Mouse (Mus musculus) hematopoietic stem cell, adult 5-6 weeks (primary cell): Measurements from ENCODE around the gene B4galt5. TPM values are rescaled to one million over a fixed set of nuclear protein-coding genes. Genes with fewer than 3 reads are reported as not detected.
"Not testable (repeated sequence)": the region's sequence is repeated elsewhere in the genome, so short reads cannot be mapped to it uniquely, and the experiment has no call there.

Experiments
- ATAC-seq, 2 experiments: fragments of 125-278 bp in 1 of 2; replicated peaks in 1 of 2; 2 replicates each; pipeline ENCODE4 v1.8.0; 2016 to 2017; ENCODE audit warnings: inconsistent platforms in 2 of 2, mild to moderate bottlenecking in 2 of 2, moderate number of reproducible peaks in 2 of 2, low read depth in 1 of 2, moderate TSS enrichment in 1 of 2; ENCODE audit not compliant: low FRiP score in 2 of 2, poor library complexity in 2 of 2, severe bottlenecking in 2 of 2, insufficient read depth in 1 of 2, low TSS enrichment in 1 of 2
- total RNA-seq: library from RNA; stranded (forward); fragments of 172-1452, 232-1000 nt; gene quantifications from 2 replicates; pipeline ENCODE4 v1.2.3, GENCODE M21; 2017

The B4galt5 gene
- total RNA-seq, result 9.9 and 21.1 TPM in 2 replicates

DNA sequence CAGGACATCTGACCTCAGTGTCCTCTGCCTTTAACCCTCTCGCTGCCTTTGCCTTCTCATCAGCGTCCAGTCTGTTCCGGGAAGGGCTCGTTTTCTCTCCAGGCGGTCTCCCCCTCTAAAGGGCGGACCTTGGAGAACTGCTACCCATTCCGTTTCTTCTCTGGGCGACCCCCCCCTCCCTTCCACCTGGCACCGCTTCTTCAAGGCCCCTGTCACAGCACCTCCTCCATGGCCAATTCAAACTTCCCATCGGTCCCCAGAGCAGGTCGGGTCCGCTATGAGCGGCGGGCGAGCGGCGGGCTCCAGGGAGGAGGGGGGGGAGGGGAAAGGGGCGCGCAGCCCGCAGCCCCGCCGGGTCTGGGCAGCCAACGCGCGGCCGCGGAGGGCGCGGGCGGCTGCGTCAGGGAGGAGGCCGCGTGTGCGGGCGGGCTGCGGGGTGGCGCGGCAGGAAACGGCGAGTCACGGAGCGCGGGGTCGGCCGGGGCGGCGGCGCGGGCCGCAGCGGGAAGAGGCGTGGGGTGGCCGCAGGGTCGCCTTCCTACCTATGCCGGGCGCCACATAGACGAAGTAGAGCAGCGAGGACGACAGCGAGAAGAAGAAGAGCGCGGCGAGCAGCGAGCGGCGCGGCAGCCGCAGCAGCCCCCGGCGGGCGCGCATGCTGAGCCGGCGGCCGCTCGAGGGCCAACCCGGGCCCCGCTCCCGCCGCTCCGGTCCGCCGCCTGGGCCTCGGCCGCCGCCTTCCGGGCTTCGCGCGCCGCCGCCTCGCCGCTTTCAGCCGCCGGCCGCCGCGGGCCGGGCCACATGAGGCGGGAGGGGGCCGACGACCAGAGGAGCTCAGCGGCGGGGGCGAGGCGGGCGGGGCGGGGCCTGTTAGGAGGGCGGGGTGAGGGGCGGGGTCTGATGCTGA, at the start of gene B4galt5:
Gene B4galt5, minus strand, starts transcription at position 808 of the 907 bp plus-strand sequence.
- ATAC-seq, result no peak

DNA sequence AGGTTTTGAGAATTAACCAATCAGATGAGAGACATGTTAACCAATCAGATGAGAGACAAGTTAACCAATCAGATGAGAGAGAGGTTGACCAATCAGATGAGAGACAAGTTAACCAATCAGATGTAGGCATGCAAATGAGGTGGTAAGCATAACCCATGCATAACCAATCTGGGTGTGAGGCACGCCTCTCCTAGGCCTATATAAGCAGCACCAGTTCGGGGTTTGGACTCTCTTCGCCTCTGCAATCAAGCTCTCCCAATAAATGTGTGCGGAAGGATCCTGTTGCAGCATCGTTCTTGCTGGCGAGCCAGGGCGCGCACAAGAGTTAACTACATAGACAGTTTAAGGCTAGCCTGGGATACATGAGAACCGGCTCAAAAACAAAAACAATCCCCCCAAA, 47.4 kb upstream of the B4galt5 start:
- not testable (repeated sequence) for ATAC-seq

DNA sequence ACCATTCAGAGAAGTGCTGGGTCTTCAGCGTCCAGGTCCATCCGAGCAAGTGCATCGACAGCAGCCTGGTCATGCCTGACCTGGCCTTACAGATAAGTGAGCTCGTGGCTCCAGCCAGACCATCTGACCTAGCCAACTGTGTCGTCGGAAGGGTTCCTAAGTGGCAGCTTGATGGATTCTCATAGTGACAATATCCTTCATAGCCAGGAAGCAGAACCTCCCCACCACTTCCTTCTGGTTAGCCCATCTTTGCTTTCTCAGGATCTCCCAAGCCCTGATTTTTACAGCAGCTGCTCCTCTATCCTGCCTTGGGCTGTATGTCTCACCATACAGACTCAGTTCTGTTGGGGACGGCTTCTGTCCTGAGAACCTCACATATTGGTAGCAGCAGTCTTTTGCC, 45.4 kb upstream of the B4galt5 start:
- ATAC-seq, result peak in 1 of 2 experiments; percentile 25; a peak in 1 of 4 replicates

DNA sequence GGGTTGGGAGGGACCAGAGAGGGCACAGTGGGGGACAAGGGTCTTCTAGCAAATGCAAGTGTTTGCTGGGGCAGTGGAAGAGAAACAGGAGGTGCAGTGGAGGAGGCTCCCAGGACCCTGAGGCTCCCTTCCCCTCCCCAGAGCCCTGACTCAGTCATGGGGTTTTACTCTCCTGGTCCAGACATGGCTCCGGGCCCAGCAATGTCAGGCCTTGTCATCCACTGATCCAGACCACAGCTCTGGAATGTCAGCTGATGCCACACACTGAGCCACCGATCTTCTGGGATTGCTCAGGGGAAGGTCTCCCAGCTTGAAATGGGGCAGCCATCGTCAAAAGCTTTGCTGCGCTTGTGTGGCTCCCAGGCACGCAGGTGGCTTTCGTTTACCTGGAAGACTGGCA, 38.0 kb upstream of the B4galt5 start:
- ATAC-seq, result no peak

DNA sequence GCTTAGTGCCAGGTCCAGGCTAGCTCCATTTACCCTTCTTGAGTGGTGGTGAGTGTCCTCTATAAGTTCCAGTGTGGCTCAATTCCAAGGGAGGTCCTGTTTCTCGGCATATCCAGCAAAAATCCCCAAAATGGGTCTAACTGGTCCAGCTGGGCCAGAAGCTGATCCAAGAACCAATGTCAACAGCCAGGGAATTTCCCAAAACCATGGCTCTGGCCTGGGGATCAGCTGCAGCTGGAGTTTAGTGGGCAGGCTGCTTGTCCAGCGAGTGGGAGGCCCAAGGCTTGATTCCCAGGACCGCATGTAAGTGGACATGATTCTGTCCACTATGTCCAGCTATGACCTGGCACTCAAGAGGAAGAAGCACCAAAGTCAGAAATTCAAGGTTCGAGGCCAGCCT, 37.5 kb upstream of the B4galt5 start:
- ATAC-seq, result no peak

DNA sequence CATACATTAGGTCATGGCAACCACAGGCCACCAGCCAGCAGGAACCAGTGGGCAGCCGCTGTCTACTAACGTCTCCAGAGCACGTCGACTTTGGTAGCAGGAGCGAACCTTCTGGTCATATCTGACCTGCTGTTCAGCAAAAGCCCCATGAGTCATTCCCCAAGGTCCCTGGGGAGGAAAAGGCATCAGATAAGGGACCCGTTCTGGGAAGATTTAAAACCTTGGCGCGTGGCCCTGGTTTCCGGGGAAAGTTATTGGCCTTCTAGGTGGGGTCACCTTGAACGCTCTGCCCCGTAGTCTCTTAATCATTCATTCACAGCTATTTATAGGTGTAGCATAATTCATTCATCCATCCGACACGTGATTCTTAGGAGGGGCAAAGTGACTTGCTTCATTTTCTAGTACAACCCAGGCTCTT, 34.7 kb upstream of the B4galt5 start:
- ATAC-seq, result peak in 1 of 2 experiments; percentile 54; a peak in 2 of 4 replicates

DNA sequence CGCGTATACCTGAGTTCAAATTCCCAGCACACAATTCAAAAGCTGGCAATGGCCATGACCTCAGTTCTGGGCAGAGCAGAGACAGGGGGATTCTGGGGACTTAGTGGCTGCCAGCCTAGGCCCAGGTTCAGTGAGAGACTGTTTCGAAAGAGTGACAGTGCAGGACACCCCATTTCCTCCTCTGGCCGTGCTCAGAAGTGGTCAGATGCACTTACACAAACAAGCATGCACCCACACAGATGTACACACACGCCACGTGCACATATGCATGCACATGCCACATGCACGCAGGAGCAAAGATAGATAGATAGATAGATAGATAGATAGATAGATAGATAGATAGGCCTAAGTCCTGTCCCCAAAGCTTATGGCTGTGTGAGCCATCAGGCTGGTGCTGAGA, 33.4 kb upstream of the B4galt5 start:
- 0 out of 4 replicates have a peak, but pooled peaks of 1 of the 2 experiments have one; percentile 8 for ATAC-seq

DNA sequence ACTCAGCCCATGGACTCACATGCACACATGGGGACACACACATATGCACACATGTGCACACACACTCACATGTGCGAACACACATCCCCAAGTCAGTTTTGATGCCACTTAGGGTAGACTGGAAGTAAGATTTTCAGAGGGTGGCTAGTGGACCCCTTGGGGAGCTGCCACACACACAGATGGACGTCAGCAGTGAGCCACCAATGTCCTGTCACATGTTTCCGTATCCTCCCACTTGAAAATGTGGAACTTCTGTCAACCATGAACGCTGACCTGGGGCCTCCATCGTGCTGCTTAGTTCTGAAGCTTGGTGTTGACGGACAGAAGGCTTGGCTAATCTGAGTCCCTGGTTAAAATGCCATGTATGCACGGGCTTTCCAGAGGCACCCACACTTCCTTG, 32.6 kb upstream of the B4galt5 start:
- ATAC-seq, result peak; percentile 79 to 81

DNA sequence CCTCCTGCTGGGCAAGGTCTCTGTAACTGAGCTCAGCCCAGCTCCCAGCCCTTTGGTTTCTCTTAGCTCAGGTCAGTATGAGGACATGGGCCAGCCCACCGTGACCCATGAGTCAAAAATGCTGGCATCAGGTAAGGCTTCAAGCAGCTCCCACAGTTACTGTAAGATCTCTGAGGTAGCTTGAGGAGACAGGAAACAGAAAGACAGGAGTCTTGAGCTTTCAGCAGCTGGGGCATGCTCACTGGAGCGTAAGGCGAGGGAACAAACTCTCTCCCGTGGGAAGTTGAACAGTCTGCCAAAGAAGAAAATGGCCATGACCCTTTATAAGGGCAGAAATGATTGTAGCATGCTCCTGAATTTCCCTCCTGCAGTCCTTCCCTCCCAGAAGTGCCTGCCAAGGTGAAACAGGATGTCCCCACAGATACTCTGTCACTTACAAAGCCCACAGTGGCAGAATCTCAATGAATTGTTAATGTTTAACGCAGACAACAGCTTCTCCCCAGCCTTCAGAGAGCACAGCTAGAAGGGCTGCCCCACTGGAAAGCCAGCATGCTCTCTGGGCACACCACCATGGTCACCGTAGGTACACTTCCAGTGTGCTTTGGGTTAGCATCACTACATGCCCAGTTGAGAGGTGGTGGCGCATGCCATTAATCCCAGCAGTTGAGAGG, 31.8 kb upstream of the B4galt5 start:
- no peak for ATAC-seq

DNA sequence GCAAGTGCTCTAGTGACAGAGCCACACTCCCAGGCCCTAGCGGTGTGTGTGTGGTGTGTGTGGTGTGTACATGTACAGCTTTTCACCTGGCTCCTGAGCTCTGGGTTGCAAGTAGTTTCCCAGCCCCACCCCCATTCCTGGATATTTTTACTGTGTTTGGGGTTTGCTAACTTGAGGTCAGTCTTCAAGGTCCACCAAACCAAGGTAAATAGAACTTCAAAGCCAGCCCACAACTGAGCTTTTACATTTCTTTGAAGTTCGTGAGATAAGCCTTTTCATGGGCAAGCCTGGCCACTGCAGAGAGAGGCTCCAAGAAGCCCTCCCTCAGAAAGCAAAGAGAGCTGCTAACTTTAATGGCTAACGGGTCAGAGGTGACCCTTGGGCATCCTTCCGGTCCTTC, 30.0 kb upstream of the B4galt5 start:
- no peak for ATAC-seq

DNA sequence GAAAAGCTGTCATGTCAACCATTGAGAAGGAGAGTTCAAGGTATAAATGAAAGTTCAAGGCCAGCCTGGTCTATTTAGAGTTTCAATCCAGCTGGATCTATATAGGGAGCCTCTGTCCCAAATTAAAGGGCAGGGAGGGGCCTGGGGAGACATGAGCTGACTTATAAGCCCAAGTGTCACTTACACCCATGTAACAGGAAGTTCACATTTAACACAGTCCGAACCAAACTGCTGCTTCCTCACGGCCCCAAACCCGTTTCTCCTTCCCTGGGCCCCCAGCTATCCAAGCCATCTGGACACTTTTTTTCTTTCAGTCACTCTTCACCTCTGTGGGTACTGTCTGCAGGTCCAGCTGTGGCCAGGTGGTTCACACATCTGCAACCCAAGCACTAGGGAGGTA, 28.7 kb upstream of the B4galt5 start:
- ATAC-seq, result 0 out of 4 replicates have a peak, but pooled peaks of 1 of the 2 experiments have one; percentile 14

DNA sequence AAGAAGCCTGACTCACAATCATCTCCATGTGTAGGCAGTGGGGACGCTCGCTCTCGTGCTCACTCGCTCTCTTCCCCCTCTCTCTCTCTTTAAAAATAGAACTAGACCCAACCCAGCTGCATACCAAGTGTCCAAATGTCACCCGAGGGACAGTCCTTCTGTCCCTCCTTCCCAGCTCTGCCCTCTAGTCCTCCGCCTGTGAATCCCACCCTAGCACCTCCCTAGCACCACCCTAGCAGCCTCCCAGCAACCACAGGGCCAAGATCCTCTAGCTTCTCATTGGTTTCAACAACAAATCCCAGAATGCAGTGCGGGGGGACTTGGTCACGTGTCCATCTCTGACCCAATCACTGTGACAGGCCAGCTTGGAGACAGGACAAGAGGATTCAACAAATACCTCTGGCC, 27.2 kb upstream of the B4galt5 start:
- no peak for ATAC-seq

DNA sequence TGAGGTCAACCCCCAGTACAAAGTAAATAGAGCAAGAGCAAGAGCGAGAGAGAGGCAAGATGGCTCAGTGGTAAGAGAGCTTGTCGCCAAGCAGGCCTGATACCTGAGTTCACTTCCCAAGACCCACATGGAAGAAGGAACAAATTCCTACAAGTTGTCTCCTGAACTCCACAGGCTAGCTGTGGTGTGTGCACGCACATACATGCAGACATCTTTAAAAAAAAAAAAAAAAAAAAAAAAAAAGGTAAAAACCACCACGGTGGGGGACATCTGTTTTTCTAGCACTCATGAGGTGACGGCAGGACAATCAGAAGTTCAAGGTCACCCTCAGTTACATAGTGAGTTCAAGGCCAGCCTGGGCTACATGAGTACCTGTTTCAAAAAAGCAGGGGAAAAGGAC, 26.7 kb upstream of the B4galt5 start:
- ATAC-seq, result no peak

DNA sequence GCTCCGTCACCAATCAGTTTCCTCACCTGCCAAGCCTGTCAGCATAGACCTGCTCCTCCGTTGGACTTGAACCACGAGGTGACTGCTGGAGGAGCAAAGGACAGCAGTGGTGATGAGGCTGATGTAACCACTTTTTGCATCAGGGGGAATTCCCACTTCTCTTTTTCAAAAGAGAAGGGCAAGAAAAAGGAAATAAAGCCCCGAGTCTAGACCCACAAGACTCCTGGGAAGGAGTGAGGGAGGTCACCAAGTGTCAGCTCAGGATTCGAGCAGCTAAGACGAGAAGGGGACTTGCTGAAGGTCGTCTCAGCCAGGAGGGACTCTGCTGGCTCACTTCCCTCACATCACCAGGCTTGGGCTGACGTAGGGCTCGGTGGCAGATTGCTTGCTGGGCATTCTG, 26.2 kb upstream of the B4galt5 start:
- peak; percentile 60 to 70 for ATAC-seq

DNA sequence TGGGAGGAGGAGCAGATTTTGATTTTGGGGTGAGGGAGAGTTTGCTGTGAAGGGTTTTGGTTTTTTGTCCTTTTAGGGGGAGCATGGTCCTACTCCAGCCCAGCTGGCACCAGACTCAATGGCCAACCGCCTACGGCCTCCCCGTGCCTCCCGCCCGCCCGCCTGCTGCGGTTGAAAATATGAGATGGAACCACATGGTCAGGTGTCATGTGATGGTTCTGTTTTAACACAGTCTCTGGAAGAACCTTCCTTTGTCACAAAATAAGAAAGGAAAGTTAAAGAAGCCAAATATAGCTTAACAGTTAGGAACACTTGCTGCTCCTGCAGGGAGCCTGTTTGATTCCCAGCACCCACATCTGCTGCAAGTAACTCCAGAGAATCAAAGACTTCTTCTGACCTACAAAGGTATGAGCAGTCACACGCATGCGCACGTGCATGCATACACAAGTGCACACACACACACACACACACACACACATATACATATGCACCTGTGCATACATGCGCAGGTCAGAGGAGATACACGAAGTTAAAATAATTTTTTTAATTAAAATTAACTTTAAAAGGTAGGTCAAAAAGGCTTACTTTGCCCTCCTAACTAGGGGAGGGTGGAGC, 25.3 kb upstream of the B4galt5 start:
- ATAC-seq, result no peak

DNA sequence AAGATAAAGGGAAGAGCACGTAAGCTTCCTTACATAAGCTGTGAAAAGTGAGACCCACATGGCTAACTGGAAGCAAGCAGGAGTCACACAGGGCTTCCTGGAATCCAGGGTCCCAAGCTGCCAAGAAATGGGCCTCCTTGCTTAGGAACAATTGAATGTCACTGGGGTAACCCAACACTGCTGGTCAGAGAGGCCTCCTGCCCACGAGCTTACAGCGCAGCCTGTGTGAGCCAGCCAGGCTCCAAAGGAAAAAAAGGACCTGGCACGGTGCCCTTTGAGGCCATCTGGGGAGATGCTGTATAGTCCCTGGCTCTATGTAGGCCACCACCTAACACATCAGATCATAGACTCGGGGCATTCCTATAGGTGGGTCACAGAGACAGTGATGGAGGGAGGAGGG, 24.3 kb upstream of the B4galt5 start:
- ATAC-seq, result no peak

DNA sequence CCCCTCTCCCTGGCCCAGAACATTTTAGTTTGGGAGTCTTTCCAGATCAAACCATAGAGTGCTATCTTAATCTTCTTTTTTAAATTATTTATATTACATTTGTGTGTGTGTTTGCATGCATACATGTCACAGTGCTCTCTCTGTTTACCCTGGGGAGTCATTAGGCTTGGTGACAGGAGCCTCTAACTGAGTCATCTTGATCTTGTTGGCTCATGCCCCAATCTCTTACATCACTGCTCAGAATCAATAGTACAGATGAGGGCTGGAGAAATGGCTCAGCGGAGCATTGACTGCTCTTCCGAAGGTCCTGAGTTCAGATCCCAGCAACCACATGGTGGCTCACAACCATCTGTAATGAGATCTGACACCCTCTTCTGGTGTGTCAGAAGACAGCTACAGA, 22.5 kb upstream of the B4galt5 start:
- ATAC-seq, result no peak

DNA sequence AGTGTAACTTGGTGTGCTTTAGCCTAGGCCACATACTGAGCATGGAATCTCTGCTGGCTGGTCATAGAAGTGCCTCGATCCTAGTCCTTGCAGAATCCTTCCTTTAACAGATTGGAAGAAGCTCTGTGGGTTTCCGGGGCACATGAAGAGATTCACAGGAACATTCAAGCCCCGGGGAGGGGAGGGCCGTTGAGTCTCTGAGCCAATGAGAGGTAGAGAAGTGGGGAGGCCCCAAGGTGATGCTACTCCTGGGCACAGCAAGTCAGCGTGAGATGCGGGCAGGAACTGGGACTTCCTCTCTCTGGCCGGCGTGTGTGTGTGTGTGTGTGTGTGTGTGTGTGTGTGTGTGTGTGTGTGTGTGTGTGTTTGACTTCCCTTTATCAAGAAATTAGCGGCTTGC, 19.3 kb upstream of the B4galt5 start:
- peak; percentile 83 to 91 for ATAC-seq
